Comparison of ENCODE assay signal across 7 mouse cellular contexts in genomic region chr10:52417998-52418860, GRCm38 (mm10). TPM values are rescaled to one million over a fixed set of nuclear protein-coding genes. Genes with fewer than 3 reads are reported as not detected.
A peak's percentile ranks its signal among the peaks of the same experiment; 100 is the strongest.
DNase-seq lines count a peak whose midpoint lies in the region; ATAC-seq and TF ChIP-seq lines count a peak whose summit lies in the region.

No protein-coding gene starts in this region.

- 3% methylated on average over 39 of the region's 39 CpGs for WGBS in thymus, adult 2 months
- WGBS in lung, postnatal 0 days = under 1% methylated on average over 39 of the region's 39 CpGs
- under 1% methylated on average over 39 of the region's 39 CpGs for WGBS in stomach, postnatal 0 days

- no peak for TF ChIP-seq CTCF in thymus, adult 2 months (IDR thresholded peaks at IDR 0.05; ENCODE audit: borderline replicate concordance, control insufficient read depth, extremely low read depth, insufficient read depth, low read length, poor library complexity)
- no peak for TF ChIP-seq CTCF in lung, postnatal 0 days (IDR thresholded peaks at IDR 0.05)
- TF ChIP-seq CTCF in stomach, postnatal 0 days (IDR thresholded peaks at IDR 0.05; ENCODE audit: low read depth) = no peak

- H3K4me2 ChIP-seq in lung, postnatal 0 days (replicated peaks; ENCODE audit: low read depth, low read length) = peak overlapping the region; percentile 74
- peak overlapping the region; percentile 69 for H3K4me2 ChIP-seq in stomach, postnatal 0 days (replicated peaks; ENCODE audit: low read depth)

- H3K4me1 ChIP-seq in thymus, adult 2 months (replicated peaks; ENCODE audit: control insufficient read depth, insufficient read depth, low read length) = peaks cover 5% of the 10 kb centered on the region; the same call in 1 of the 2 replicates
- H3K4me1 ChIP-seq in lung, postnatal 0 days (ENCODE audit: insufficient read depth, low read depth, low read length) = peaks cover 6% of the 10 kb centered on the region; the same call in 1 of the 2 replicates
- H3K4me1 ChIP-seq in stomach, postnatal 0 days (replicated peaks; ENCODE audit: control insufficient read depth, insufficient read depth) = 0 out of 2 replicates have a peak, but pooled peaks cover 5% of the 10 kb centered on the region

- H3K36me3 ChIP-seq in thymus, adult 2 months (ENCODE audit: control insufficient read depth, insufficient read depth, low read length) = no peaks in the 10 kb centered on the region
- H3K36me3 ChIP-seq in lung, postnatal 0 days (ENCODE audit: insufficient read depth, low read length) = no peaks in the 10 kb centered on the region
- no peaks in the 10 kb centered on the region; the same call in 1 of the 2 replicates for H3K36me3 ChIP-seq in stomach, postnatal 0 days (ENCODE audit: control insufficient read depth, insufficient read depth, low read length)

- ATAC-seq in hematopoietic stem cell, adult 5-6 weeks (replicated peaks in 1 of 2; ENCODE audit: insufficient read depth in 1 of 2, low FRiP score in 2 of 2, low TSS enrichment in 1 of 2, low read depth in 1 of 2, poor library complexity in 2 of 2, severe bottlenecking in 2 of 2) = peak; percentile 17 to 27
- ATAC-seq in lung, postnatal 0 days = peak; percentile 20
- ATAC-seq in stomach, postnatal 0 days (ENCODE audit: low FRiP score, low TSS enrichment) = peak; percentile 30

- no peak for DNase-seq in thymus, adult 2 months
- DNase-seq in thymus, postnatal 0 days (ENCODE audit: low spot score) = no peak
- DNase-seq in embryo, embryonic 10.5 days (ENCODE audit: low spot score) = peak; percentile 53
- peak; percentile 21 for DNase-seq in lung, postnatal 0 days (ENCODE audit: low spot score)
- no peak for DNase-seq in stomach, postnatal 0 days (ENCODE audit: low spot score)
- DNase-seq in right cerebral cortex, postnatal 10 days (ENCODE audit: low spot score in 2 of 2) = no peak

- H3K27me3 ChIP-seq in thymus, adult 2 months (ENCODE audit: control insufficient read depth, insufficient read depth, low read length) = no peaks in the 10 kb centered on the region
- no peaks in the 10 kb centered on the region for H3K27me3 ChIP-seq in lung, postnatal 0 days (replicated peaks; ENCODE audit: insufficient read depth, low read length)
- no peaks in the 10 kb centered on the region for H3K27me3 ChIP-seq in stomach, postnatal 0 days (ENCODE audit: control insufficient read depth, insufficient read depth, low read length)

- peak overlapping the region; percentile 86 for H3K4me3 ChIP-seq in thymus, adult 2 months (ENCODE audit: control insufficient read depth, insufficient read depth, low read length)
- peak overlapping the region; percentile 94 for H3K4me3 ChIP-seq in lung, postnatal 0 days (ENCODE audit: low read depth, low read length)
- peak overlapping the region; percentile 96 for H3K4me3 ChIP-seq in stomach, postnatal 0 days (ENCODE audit: low read depth, low read length)

- no peak for TF ChIP-seq POLR2A in thymus, adult 2 months (IDR thresholded peaks at IDR 0.05; ENCODE audit: control insufficient read depth, extremely low read depth, insufficient read depth, low read length, poor library complexity)

- H3K27ac ChIP-seq in thymus, adult 2 months (ENCODE audit: control insufficient read depth, insufficient read depth, low read length) = no peak overlapping the region
- H3K27ac ChIP-seq in lung, postnatal 0 days (ENCODE audit: low read length) = peak overlapping the region; percentile 96
- peak overlapping the region; percentile 98 for H3K27ac ChIP-seq in stomach, postnatal 0 days (replicated peaks)

- peak overlapping the region; percentile 87 for H3K9ac ChIP-seq in lung, postnatal 0 days (replicated peaks; ENCODE audit: low read depth)
- peak overlapping the region; percentile 95 for H3K9ac ChIP-seq in stomach, postnatal 0 days (ENCODE audit: low read length)

- H3K9me3 ChIP-seq in lung, postnatal 0 days (ENCODE audit: low read length) = no peaks in the 10 kb centered on the region
- no peaks in the 10 kb centered on the region for H3K9me3 ChIP-seq in stomach, postnatal 0 days (ENCODE audit: control insufficient read depth, low read length)

- no peak for TF ChIP-seq EP300 in lung, postnatal 0 days (IDR thresholded peaks at IDR 0.05)
- TF ChIP-seq EP300 in stomach, postnatal 0 days (optimal IDR thresholded peaks at IDR 0.05) = no peak

RNA-seq across cellular contexts. Expression of gene Nus1, which starts 0.9 kb away (rescaled TPM):
- 11.5 and 17.0 TPM in 2 replicates for polyA plus RNA-seq in thymus, adult 2 months (2012; rRNA removed)
- polyA plus RNA-seq in thymus, postnatal 0 days (2015; fragmentation: Nextera tagmentation; extraction: Ambion mirVana) = 8.3 and 11.0 TPM in 2 replicates
- 25.8 and 29.3 TPM in 2 replicates for total RNA-seq in hematopoietic stem cell, adult 5-6 weeks (2017)
- polyA plus RNA-seq in lung, postnatal 0 days (2015; fragmentation: Nextera tagmentation; extraction: Ambion mirVana) = 9.0 and 11.3 TPM in 2 replicates
- 10.1 and 10.4 TPM in 2 replicates for polyA plus RNA-seq in stomach, postnatal 0 days (2015; fragmentation: Nextera tagmentation; extraction: Ambion mirVana)

RNA-seq across cellular contexts. Expression of gene Nepn, which starts 29.5 kb away (rescaled TPM):
- 0.18 and 0.20 TPM in 2 replicates for polyA plus RNA-seq in thymus, adult 2 months (2012; rRNA removed)
- polyA plus RNA-seq in thymus, postnatal 0 days (2015; fragmentation: Nextera tagmentation; extraction: Ambion mirVana) = 0.07 and 0.09 TPM in 2 replicates
- total RNA-seq in hematopoietic stem cell, adult 5-6 weeks (2017) = not detected in 2 replicates
- not detected in 2 replicates for polyA plus RNA-seq in lung, postnatal 0 days (2015; fragmentation: Nextera tagmentation; extraction: Ambion mirVana)
- polyA plus RNA-seq in stomach, postnatal 0 days (2015; fragmentation: Nextera tagmentation; extraction: Ambion mirVana) = 0.55 TPM in 1 of 2 replicates, not detected in the other

RNA-seq across cellular contexts. Expression of gene Gopc, which starts 36.3 kb away (rescaled TPM):
- polyA plus RNA-seq in thymus, adult 2 months (2012; rRNA removed) = 4.7 and 5.3 TPM in 2 replicates
- 12.2 and 12.3 TPM in 2 replicates for polyA plus RNA-seq in thymus, postnatal 0 days (2015; fragmentation: Nextera tagmentation; extraction: Ambion mirVana)
- total RNA-seq in hematopoietic stem cell, adult 5-6 weeks (2017) = 20.1 and 22.1 TPM in 2 replicates
- 13.7 and 15.4 TPM in 2 replicates for polyA plus RNA-seq in lung, postnatal 0 days (2015; fragmentation: Nextera tagmentation; extraction: Ambion mirVana)
- 11.9 and 12.0 TPM in 2 replicates for polyA plus RNA-seq in stomach, postnatal 0 days (2015; fragmentation: Nextera tagmentation; extraction: Ambion mirVana)

RNA-seq across cellular contexts. Expression of gene Gm26741, which starts 59.7 kb away (rescaled TPM):
- not detected in 2 replicates for polyA plus RNA-seq in thymus, adult 2 months (2012; rRNA removed)
- polyA plus RNA-seq in thymus, postnatal 0 days (2015; fragmentation: Nextera tagmentation; extraction: Ambion mirVana) = not detected in 2 replicates
- not detected in 2 replicates for total RNA-seq in hematopoietic stem cell, adult 5-6 weeks (2017)
- polyA plus RNA-seq in lung, postnatal 0 days (2015; fragmentation: Nextera tagmentation; extraction: Ambion mirVana) = not detected in 2 replicates
- not detected in 2 replicates for polyA plus RNA-seq in stomach, postnatal 0 days (2015; fragmentation: Nextera tagmentation; extraction: Ambion mirVana)

Comparison
In these comparisons a context has a peak if more than half of its experiments do, and no peak if none do; other contexts are left out.
1. DNase-seq: peak in embryo, embryonic 10.5 days (single experiment) and lung, postnatal 0 days (single experiment); none in thymus, adult 2 months (single experiment), thymus, postnatal 0 days (single experiment), stomach, postnatal 0 days (single experiment) and right cerebral cortex, postnatal 10 days (0 of 2).
2. Peak in every context shown above with its lines, with median percentiles within 50 percentile points of each other: H3K4me3 ChIP-seq and ATAC-seq.